Mouse (Mus musculus) intestine, embryonic 16.5 days (tissue): Measurements from ENCODE around the gene Gm17409. TPM values are rescaled to one million over a fixed set of nuclear protein-coding genes. Genes with fewer than 3 reads are reported as not detected.

Experiments
- ATAC-seq: fragments of 200-750 bp; cut with Nextera tagmentation; 2 replicates; pipeline ENCODE4 v1.8.0; 2017; ENCODE audit warnings: moderate TSS enrichment, moderate library complexity
- H3K27ac ChIP-seq: fragments of 300-500 bp; sonication (generic); 2 replicates; pipeline ENCODE4 v1.5.1; 2014; ENCODE audit warnings: mild to moderate bottlenecking, low read length
- H3K27me3 ChIP-seq: fragments of 300-500 bp; sonication (generic); replicated peaks from 2 replicates; pipeline ENCODE4 v1.6.1; 2014; ENCODE audit warnings: low read length, control low read depth, mixed read lengths; ENCODE audit not compliant: control insufficient read depth, insufficient read depth
- H3K36me3 ChIP-seq: fragments of 300-500 bp; sonication (generic); 2 replicates; pipeline ENCODE4 v1.6.1; 2014; ENCODE audit warnings: low read length, control low read depth; ENCODE audit not compliant: control insufficient read depth, insufficient read depth
- H3K4me1 ChIP-seq: fragments of 300-500 bp; sonication (generic); 2 replicates; pipeline ENCODE4 v1.6.1; 2014; ENCODE audit warnings: low read length, control low read depth, mixed read lengths; ENCODE audit not compliant: control insufficient read depth, insufficient read depth
- H3K4me2 ChIP-seq: fragments of 300-500 bp; sonication (generic); 2 replicates; pipeline ENCODE4 v1.6.1; 2014; ENCODE audit warnings: low read depth, low read length, control low read depth
- H3K4me3 ChIP-seq: fragments of 300-500 bp; sonication (generic); 2 replicates; pipeline ENCODE4 v1.5.1; 2014; ENCODE audit warnings: mild to moderate bottlenecking, low read length
- H3K9ac ChIP-seq: fragments of 300-500 bp; sonication (generic); 2 replicates; pipeline ENCODE4 v1.6.1; 2014; ENCODE audit warnings: low read depth, low read length
- H3K9me3 ChIP-seq: fragments of 300-500 bp; sonication (generic); 2 replicates; pipeline ENCODE4 v1.6.1; 2016; ENCODE audit warnings: low read length, control low read depth; ENCODE audit not compliant: control insufficient read depth
- WGBS: fragments of 180-500 bp; shearing (Covaris S2); extraction: QIAGEN DNeasy Blood & Tissue Kit; methylation state at CpG from one replicate; pipeline ENCODE4 v1.1.7; 2014; 5-methylcytosine and 5-hydroxymethylcytosine counted together
- polyA plus RNA-seq: library from polyadenylated mRNA; unstranded; fragments of >200 nt; fragmentation: Nextera tagmentation; extraction: Ambion mirVana; gene quantifications from 2 replicates; pipeline ENCODE4 v1.2.1, GENCODE M21; 2015

Gm17409 gene
- polyA plus RNA-seq, 1 experiment from 2014 or later, result 0.13 TPM

- H3K4me1 ChIP-seq, result peaks cover 4% of the 10 kb centered on the region; the same call in 1 of the 2 replicates
- H3K4me2 ChIP-seq, result no peak overlapping the region
- no peak overlapping the region for H3K4me3 ChIP-seq
- no peak overlapping the region for H3K9ac ChIP-seq
- WGBS, result 83% methylated on average over 18 of the region's 18 CpGs
- H3K36me3 ChIP-seq, result no peaks in the 10 kb centered on the region
- ATAC-seq, result no peak
- H3K27ac ChIP-seq, result no peak overlapping the region
- no peaks in the 10 kb centered on the region for H3K9me3 ChIP-seq
- no peaks in the 10 kb centered on the region for H3K27me3 ChIP-seq
Observed at GRCm38 (mm10) chr2:58493685-58494635, 24.0 kb downstream of the Gm17409 start.

DNA sequence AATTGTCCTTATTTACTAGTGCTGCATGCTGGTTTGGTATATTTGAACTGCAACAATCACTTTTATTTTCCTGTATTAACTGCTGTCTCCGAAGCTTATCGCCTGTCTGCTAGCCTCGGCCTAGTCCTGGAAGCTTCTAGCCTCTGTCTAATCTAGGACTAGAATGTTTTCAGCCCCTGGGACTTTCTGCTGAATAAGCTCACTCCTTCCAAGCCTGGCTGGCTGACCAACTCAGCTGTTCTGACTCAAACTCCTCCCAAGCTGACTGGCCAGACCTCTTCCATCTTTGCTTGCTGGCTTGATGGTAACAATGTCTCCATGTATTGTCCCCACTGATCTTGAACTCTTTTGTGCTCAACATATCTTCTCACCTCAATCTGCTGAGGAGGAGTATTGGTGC lies 25.4 kb downstream of the Gm17409 start:
- Histone ChIP-seq H3K4me2 (no peak overlapping the region), H3K27ac (no peak overlapping the region), H3K4me3 (no peak overlapping the region), H3K9ac (no peak overlapping the region), H3K36me3 (no peaks in the 10 kb centered on the region), H3K4me1 (peaks cover 4% of the 10 kb centered on the region; the same call in 1 of the 2 replicates), H3K27me3 (no peaks in the 10 kb centered on the region), H3K9me3 (no peaks in the 10 kb centered on the region)
- no peak for ATAC-seq
- WGBS, result 92% methylated on average over 3 of the region's 3 CpGs

GRCm38 (mm10) chr2:58496647-58497410 lies 26.9 kb downstream of the Gm17409 start:
- Histone ChIP-seq H3K4me3 (no peak overlapping the region), H3K27me3 (no peaks in the 10 kb centered on the region), H3K27ac (no peak overlapping the region), H3K4me2 (no peak overlapping the region), H3K9ac (no peak overlapping the region), H3K36me3 (no peaks in the 10 kb centered on the region), H3K4me1 (peaks cover 4% of the 10 kb centered on the region; the same call in 1 of the 2 replicates), H3K9me3 (no peaks in the 10 kb centered on the region)
- WGBS, result 56% methylated on average over 8 of the region's 8 CpGs
- ATAC-seq, result peak; percentile 86

DNA sequence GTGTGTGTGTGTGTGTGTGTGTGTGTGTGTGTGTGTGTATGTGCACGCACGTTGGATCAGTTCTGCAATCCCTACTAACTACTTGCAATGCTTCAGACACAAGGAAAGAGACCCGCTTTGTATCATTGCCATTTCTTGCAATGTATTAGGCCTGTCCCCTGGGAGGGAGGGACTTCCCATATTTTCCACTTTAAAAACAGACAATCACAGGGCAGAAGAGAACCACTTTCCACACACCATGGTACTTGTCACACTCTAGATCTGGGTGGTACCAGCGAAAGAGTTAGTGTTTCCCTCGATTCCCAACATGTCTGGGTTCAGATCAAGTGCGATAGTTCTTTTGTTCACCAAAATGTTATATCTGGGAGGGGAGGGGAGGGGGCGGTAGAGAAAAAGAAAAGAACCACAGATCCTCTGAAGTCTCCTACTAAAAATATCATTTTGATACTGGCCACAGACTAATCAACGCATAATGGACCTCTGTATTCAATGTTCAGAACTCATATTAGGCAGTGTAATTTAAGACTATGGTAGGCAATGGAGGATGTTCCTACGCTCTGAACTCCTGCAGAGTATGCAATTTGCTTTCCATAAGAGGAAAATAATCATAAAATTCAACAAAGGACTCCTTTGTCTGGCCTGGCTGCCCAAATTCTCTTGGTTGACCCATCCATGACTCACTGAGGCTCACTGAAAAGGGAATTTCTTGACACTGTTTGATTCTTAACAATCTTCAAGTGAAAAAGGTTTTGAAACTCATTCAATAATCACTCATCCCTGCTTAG lies 35.6 kb downstream of the Gm17409 start:
- WGBS, result 78% methylated on average over 9 of the region's 9 CpGs
- H3K27me3 ChIP-seq, result no peaks in the 10 kb centered on the region
- peak; percentile 42; the same call in 1 of the 2 replicates for ATAC-seq

DNA sequence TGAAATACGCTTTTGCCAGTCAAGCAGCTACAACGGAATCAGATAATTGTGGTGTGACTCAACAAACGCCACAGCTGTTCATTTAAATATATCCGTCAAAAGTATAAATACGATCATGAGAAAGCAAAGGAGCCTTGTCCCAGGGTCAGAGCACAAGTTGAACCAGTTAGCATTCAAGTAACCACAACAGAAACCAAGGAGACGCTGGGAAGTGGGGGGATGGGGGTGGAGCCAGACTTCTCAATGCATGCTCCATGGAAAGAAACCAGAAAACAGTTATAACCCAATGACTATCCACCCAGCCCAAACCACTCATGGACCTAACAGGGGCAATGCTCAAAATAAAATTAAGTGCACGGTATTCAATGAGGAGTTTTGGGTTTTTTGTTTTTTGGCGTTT lies 40.3 kb downstream of the Gm17409 start:
- no peak overlapping the region for H3K4me2 ChIP-seq
- no peaks in the 10 kb centered on the region for H3K9me3 ChIP-seq
- 70% methylated on average over 8 of the region's 8 CpGs for WGBS
- no peak overlapping the region for H3K4me3 ChIP-seq
- no peak overlapping the region for H3K9ac ChIP-seq
- ATAC-seq, result no peak
- H3K4me1 ChIP-seq, result peaks cover 8% of the 10 kb centered on the region; the same call in 1 of the 2 replicates
- no peak overlapping the region for H3K27ac ChIP-seq
- H3K27me3 ChIP-seq, result no peaks in the 10 kb centered on the region
- H3K36me3 ChIP-seq, result no peaks in the 10 kb centered on the region

More for the DNA sequence above, 35.6 kb downstream of the Gm17409 start:
- Histone ChIP-seq H3K4me1 (no peaks in the 10 kb centered on the region), H3K9ac (no peak overlapping the region), H3K4me3 (no peak overlapping the region), H3K4me2 (no peak overlapping the region), H3K9me3 (no peaks in the 10 kb centered on the region), H3K27ac (no peak overlapping the region), H3K36me3 (no peaks in the 10 kb centered on the region)

DNA sequence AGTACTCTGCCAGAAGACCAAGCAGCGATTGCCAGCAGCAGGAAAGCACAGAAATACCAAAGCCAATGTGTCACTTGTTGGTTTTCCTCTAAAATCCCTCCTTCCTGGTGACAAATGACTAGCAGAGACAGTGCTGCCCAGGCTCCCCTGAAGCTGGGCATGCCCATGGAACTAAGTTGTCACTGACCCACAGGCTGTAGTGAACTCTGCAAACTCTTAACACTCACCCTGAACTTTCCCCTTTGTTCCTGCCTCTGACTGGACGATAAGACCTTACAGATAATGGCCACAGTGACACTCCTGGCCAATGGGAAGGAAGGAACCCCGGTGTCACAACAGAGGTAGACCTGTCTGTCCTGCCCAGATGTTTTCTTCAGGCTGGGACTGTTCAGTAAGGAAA lies 43.3 kb downstream of the Gm17409 start:
- WGBS, result 67% methylated on average over 3 of the region's 3 CpGs

DNA sequence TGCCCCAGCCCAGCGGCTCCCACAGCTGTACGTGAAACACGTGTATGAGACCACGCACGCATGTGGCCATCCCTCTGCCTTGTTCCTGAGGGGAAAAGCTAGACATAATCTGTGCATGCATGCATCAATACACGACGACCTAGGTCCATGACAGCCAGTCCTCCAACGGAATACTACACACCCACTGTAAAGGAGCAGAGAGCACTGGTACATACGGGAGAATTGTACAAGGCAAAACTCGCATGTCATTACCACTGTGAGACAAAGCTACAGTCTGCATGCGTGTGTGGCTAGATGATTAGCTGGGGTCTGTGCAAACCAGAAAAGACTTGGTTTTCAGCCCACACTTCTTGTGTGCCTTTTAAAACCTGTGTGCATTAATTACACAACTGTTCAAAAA lies 44.6 kb downstream of the Gm17409 start:
- no peaks in the 10 kb centered on the region for H3K27me3 ChIP-seq
- no peaks in the 10 kb centered on the region for H3K9me3 ChIP-seq
- no peak overlapping the region for H3K27ac ChIP-seq
- peaks cover 11% of the 10 kb centered on the region; the same call in 1 of the 2 replicates for H3K4me1 ChIP-seq
- H3K36me3 ChIP-seq, result no peaks in the 10 kb centered on the region
- no peak overlapping the region for H3K4me2 ChIP-seq
- ATAC-seq, result no peak
- 97% methylated on average over 11 of the region's 11 CpGs for WGBS
- H3K4me3 ChIP-seq, result no peak overlapping the region
- H3K9ac ChIP-seq, result no peak overlapping the region

More for the DNA sequence above, 43.3 kb downstream of the Gm17409 start:
- peak; percentile 68 for ATAC-seq
- Histone ChIP-seq H3K4me1 (peaks cover 11% of the 10 kb centered on the region; the same call in 1 of the 2 replicates), H3K36me3 (no peaks in the 10 kb centered on the region), H3K4me2 (no peak overlapping the region), H3K9me3 (no peaks in the 10 kb centered on the region), H3K4me3 (no peak overlapping the region), H3K27ac (no peak overlapping the region), H3K9ac (no peak overlapping the region), H3K27me3 (no peaks in the 10 kb centered on the region)

- H3K4me1 ChIP-seq, result peaks cover 11% of the 10 kb centered on the region; the same call in 1 of the 2 replicates
- WGBS, result 48% methylated on average over 15 of the region's 15 CpGs
- no peak overlapping the region for H3K9ac ChIP-seq
- no peak overlapping the region for H3K4me2 ChIP-seq
- no peak overlapping the region for H3K4me3 ChIP-seq
- H3K9me3 ChIP-seq, result no peaks in the 10 kb centered on the region
- no peak overlapping the region for H3K27ac ChIP-seq
- no peaks in the 10 kb centered on the region for H3K36me3 ChIP-seq
- H3K27me3 ChIP-seq, result no peaks in the 10 kb centered on the region
- ATAC-seq, result no peak
Observed at GRCm38 (mm10) chr2:58516000-58516399, 46.1 kb downstream of the Gm17409 start.
